Mouse (Mus musculus) megakaryocyte, embryonic 14.5 days (primary cell): ENCODE measurements at regions not wholly inside any gene's neighbourhood (a gene's known extent, or its start where the extent isn't known, plus 50 kb on each side); places are given as distances from the start of the nearest gene placed in this dataset.

Experiments used
- FLI1 ChIP-seq: IDR thresholded peaks from 2 replicates; pipeline ENCODE4 v1.6.1; 2012; ENCODE audit warnings: low read length, inconsistent platforms, mixed read lengths
- GATA1 ChIP-seq: IDR thresholded peaks from 3 replicates; pipeline ENCODE4 v1.6.1; 2012; ENCODE audit warnings: mixed read lengths, low read length, inconsistent platforms, borderline replicate concordance

- no peak for TF ChIP-seq GATA1
- no peak for TF ChIP-seq FLI1
Measured at GRCm38 (mm10) chr16:95151499-95151898, 105.9 kb upstream of the Kcnj15 start.
